In genomic region chr7:4752821-4753570, GRCm38 (mm10) we compare ENCODE assay signal across 7 mouse cellular contexts. TPM values are rescaled to one million over a fixed set of nuclear protein-coding genes. Genes with fewer than 3 reads are reported as not detected.
DNase-seq lines count a peak whose midpoint lies in the region; ATAC-seq and TF ChIP-seq lines count a peak whose summit lies in the region.

Gene Cox6b2 (minus strand): TSS chr7:4753094.

- DNase-seq in adrenal gland, postnatal 25 days, result peak; percentile 71
- DNase-seq in embryonic facial prominence, embryonic 11.5 days (ENCODE audit: low spot score), result peak; percentile 95
- DNase-seq in heart, adult 8-10 months (ENCODE audit: low spot score), result peak; percentile 11
- peak; percentile 77 for DNase-seq in kidney, adult 18-20 months
- peak in 1 of 2 experiments; percentile 59 for DNase-seq in spleen, adult 2 months (ENCODE audit: low read depth in 1 of 2, low spot score in 2 of 2)

- no peak for TF ChIP-seq CTCF in spleen, adult 2 months (IDR thresholded peaks at IDR 0.05; ENCODE audit: extremely low read depth, insufficient read depth, insufficient read length, insufficient replicate concordance)

- H3K4me2 ChIP-seq in embryonic facial prominence, embryonic 11.5 days (ENCODE audit: low read depth, low read length), result peak within 1 kb of the TSS; percentile 32
- peak within 1 kb of the TSS; percentile 75 for H3K4me2 ChIP-seq in limb, embryonic 15.5 days
- H3K4me2 ChIP-seq in midbrain, embryonic 16.5 days (ENCODE audit: low read length), result peak within 1 kb of the TSS; percentile 73

- peak; percentile 93 for ATAC-seq in embryonic facial prominence, embryonic 11.5 days (replicated peaks; ENCODE audit: insufficient number of reproducible peaks, low FRiP score, low TSS enrichment, low read depth)
- peak; percentile 85 for ATAC-seq in limb, embryonic 15.5 days (ENCODE audit: insufficient number of reproducible peaks, low FRiP score, low TSS enrichment, low read depth)
- peak; percentile 93 for ATAC-seq in midbrain, embryonic 16.5 days

- H3K9me3 ChIP-seq in embryonic facial prominence, embryonic 11.5 days (replicated peaks; ENCODE audit: control insufficient read depth, low read length), result no peaks in the 10 kb centered on the region
- H3K9me3 ChIP-seq in limb, embryonic 15.5 days, result no peaks in the 10 kb centered on the region
- H3K9me3 ChIP-seq in midbrain, embryonic 16.5 days (replicated peaks; ENCODE audit: control insufficient read depth, low read length, poor library complexity, severe bottlenecking), result no peaks in the 10 kb centered on the region

- H3K4me3 ChIP-seq in embryonic facial prominence, embryonic 11.5 days (ENCODE audit: low read depth, low read length), result peak within 1 kb of the TSS; percentile 21
- H3K4me3 ChIP-seq in limb, embryonic 15.5 days, result peak within 1 kb of the TSS; percentile 48
- H3K4me3 ChIP-seq in midbrain, embryonic 16.5 days (ENCODE audit: low read depth, low read length), result peak within 1 kb of the TSS; percentile 40
- H3K4me3 ChIP-seq in spleen, adult 2 months (ENCODE audit: extremely low read depth, insufficient read depth, insufficient read length), result peak within 1 kb of the TSS; percentile 45

- H3K4me1 ChIP-seq in embryonic facial prominence, embryonic 11.5 days (ENCODE audit: control insufficient read depth, insufficient read depth, low read length), result no peaks in the 10 kb centered on the region
- H3K4me1 ChIP-seq in limb, embryonic 15.5 days, result peaks cover 19% of the 10 kb centered on the region
- peaks cover 15% of the 10 kb centered on the region for H3K4me1 ChIP-seq in midbrain, embryonic 16.5 days (ENCODE audit: control insufficient read depth, insufficient read depth, low read length)
- H3K4me1 ChIP-seq in spleen, adult 2 months (ENCODE audit: control insufficient read depth, insufficient read depth, insufficient read length), result peaks cover 4% of the 10 kb centered on the region

- TF ChIP-seq POLR2A in spleen, adult 2 months (IDR thresholded peaks at IDR 0.05; ENCODE audit: low read depth, low read length), result no peak

- no peaks in the 10 kb centered on the region for H3K36me3 ChIP-seq in embryonic facial prominence, embryonic 11.5 days (replicated peaks; ENCODE audit: control insufficient read depth, insufficient read depth, low read depth, low read length)
- no peaks in the 10 kb centered on the region for H3K36me3 ChIP-seq in limb, embryonic 15.5 days
- H3K36me3 ChIP-seq in midbrain, embryonic 16.5 days (ENCODE audit: control insufficient read depth, insufficient read depth, low read length), result no peaks in the 10 kb centered on the region
- H3K36me3 ChIP-seq in spleen, adult 2 months (ENCODE audit: control insufficient read depth, insufficient read depth, low read length), result no peaks in the 10 kb centered on the region

- peak within 1 kb of the TSS; percentile 11; the same call in 1 of the 2 replicates for H3K9ac ChIP-seq in embryonic facial prominence, embryonic 11.5 days (replicated peaks; ENCODE audit: low read length)
- H3K9ac ChIP-seq in limb, embryonic 15.5 days, result 0 out of 2 replicates have a peak within 1 kb of the TSS, but pooled peaks have one; percentile 17
- peak within 1 kb of the TSS; percentile 49 for H3K9ac ChIP-seq in midbrain, embryonic 16.5 days (ENCODE audit: low read depth, low read length)

- no peaks in the 10 kb centered on the region for H3K27me3 ChIP-seq in embryonic facial prominence, embryonic 11.5 days (ENCODE audit: control insufficient read depth, insufficient read depth, low read length)
- no peaks in the 10 kb centered on the region for H3K27me3 ChIP-seq in limb, embryonic 15.5 days
- no peaks in the 10 kb centered on the region for H3K27me3 ChIP-seq in midbrain, embryonic 16.5 days (ENCODE audit: control insufficient read depth, insufficient read depth, low read depth, low read length)
- H3K27me3 ChIP-seq in spleen, adult 2 months (ENCODE audit: control insufficient read depth, insufficient read depth, low read length), result peaks cover 1% of the 10 kb centered on the region; the same call in 1 of the 2 replicates

- H3K27ac ChIP-seq in embryonic facial prominence, embryonic 11.5 days (replicated peaks; ENCODE audit: low read depth, low read length), result peak within 1 kb of the TSS; percentile 9
- H3K27ac ChIP-seq in limb, embryonic 15.5 days, result peak within 1 kb of the TSS; percentile 75
- H3K27ac ChIP-seq in midbrain, embryonic 16.5 days (ENCODE audit: low read length), result no peak within 1 kb of the TSS
- H3K27ac ChIP-seq in spleen, adult 2 months (ENCODE audit: insufficient read depth, low read length), result no peak within 1 kb of the TSS

- 4% methylated on average over 24 of the region's 24 CpGs for WGBS in embryonic facial prominence, embryonic 11.5 days
- WGBS in limb, embryonic 15.5 days, result 4% methylated on average over 24 of the region's 24 CpGs
- 3% methylated on average over 24 of the region's 24 CpGs for WGBS in midbrain, embryonic 16.5 days
- WGBS in spleen, adult 2 months, result 9% methylated on average over 24 of the region's 24 CpGs

RNA-seq across cellular contexts. Expression of gene Cox6b2, which starts in this region (rescaled TPM):
- 9.4 and 10.6 TPM in 2 replicates for total RNA-seq in adrenal gland, postnatal 25 days (2021)
- 41.6 and 42.1 TPM in 2 replicates for polyA plus RNA-seq in embryonic facial prominence, embryonic 11.5 days (2014; fragmentation: Nextera tagmentation; extraction: Ambion mirVana)
- 1 to 10 TPM; 1.8 to 3.8 (median 2.8) TPM for total RNA-seq in heart, adult 8-10 months (2022)
- 44.4 and 51.0 TPM in 2 replicates for polyA plus RNA-seq in limb, embryonic 15.5 days (2015; fragmentation: Nextera tagmentation; extraction: Ambion mirVana)
- polyA plus RNA-seq in midbrain, embryonic 16.5 days (2015; fragmentation: Nextera tagmentation; extraction: Ambion mirVana), result 19.3 and 21.3 TPM in 2 replicates
- polyA plus RNA-seq in spleen, adult 2 months (2012; rRNA removed), result 14.5 and 44.8 TPM in 2 replicates

Comparison
In these comparisons a context has a peak if more than half of its experiments do, and no peak if none do; other contexts are left out.
1. H3K27ac ChIP-seq: peak in embryonic facial prominence, embryonic 11.5 days (single experiment) and limb, embryonic 15.5 days (single experiment); none in midbrain, embryonic 16.5 days (single experiment) and spleen, adult 2 months (single experiment).
2. Peak in every context shown above with its lines, with median percentiles within 50 percentile points of each other: ATAC-seq, H3K4me2 ChIP-seq, H3K4me3 ChIP-seq and H3K9ac ChIP-seq.